Mouse (Mus musculus) midbrain, embryonic 14.5 days (tissue): ENCODE measurements around the gene Sh3bp4. TPM values are rescaled to one million over a fixed set of nuclear protein-coding genes. Genes with fewer than 3 reads are reported as not detected.
A peak's percentile ranks its signal among the peaks of the same experiment; 100 is the strongest.

Experiments used
- ATAC-seq: fragments of 200-750 bp; cut with Nextera tagmentation; 2 replicates; pipeline ENCODE4 v1.8.0; 2017; ENCODE audit warnings: moderate number of reproducible peaks, moderate library complexity; ENCODE audit not compliant: low FRiP score, low TSS enrichment
- DNase-seq: peaks from one replicate; pipeline ENCODE4 v3.0.0-alpha.2; 2015
- H3K27ac ChIP-seq: fragments of 300-500 bp; sonication (generic); replicated peaks from 2 replicates; pipeline ENCODE4 v1.5.1; 2014; ENCODE audit warnings: mild to moderate bottlenecking, low read depth, low read length, moderate library complexity
- H3K27me3 ChIP-seq: fragments of 300-500 bp; sonication (generic); 2 replicates; pipeline ENCODE4 v1.6.1; 2014; ENCODE audit warnings: low read length, control low read depth, mixed read lengths; ENCODE audit not compliant: control insufficient read depth, insufficient read depth
- H3K36me3 ChIP-seq: fragments of 300-500 bp; sonication (generic); 2 replicates; pipeline ENCODE4 v1.6.1; 2014; ENCODE audit warnings: low read length, control low read depth; ENCODE audit not compliant: control insufficient read depth, insufficient read depth
- H3K4me1 ChIP-seq: fragments of 300-500 bp; sonication (generic); 2 replicates; pipeline ENCODE4 v1.6.1; 2014; ENCODE audit warnings: mild to moderate bottlenecking, antibody characterized with exemption, low read length, control low read depth; ENCODE audit not compliant: control insufficient read depth, insufficient read depth
- H3K4me2 ChIP-seq: fragments of 300-500 bp; sonication (generic); 2 replicates; pipeline ENCODE4 v1.6.1; 2014; ENCODE audit warnings: mild to moderate bottlenecking, low read length, moderate library complexity
- H3K4me3 ChIP-seq: fragments of 300-500 bp; sonication (generic); replicated peaks from 2 replicates; pipeline ENCODE4 v1.5.1; 2014; ENCODE audit warnings: low read depth, low read length
- H3K9ac ChIP-seq: fragments of 300-500 bp; sonication (generic); replicated peaks from 2 replicates; pipeline ENCODE4 v1.6.1; 2014; ENCODE audit warnings: mild to moderate bottlenecking, low read length, moderate library complexity
- H3K9me3 ChIP-seq: fragments of 300-500 bp; sonication (generic); 2 replicates; pipeline ENCODE4 v1.6.1; 2016; ENCODE audit warnings: low read length, control low read depth, mixed read lengths; ENCODE audit not compliant: control insufficient read depth
- WGBS: fragments of 180-500 bp; shearing (Covaris S2); extraction: QIAGEN DNeasy Blood & Tissue Kit; methylation state at CpG from one replicate; pipeline ENCODE4 v1.1.7; 2014; 5-methylcytosine and 5-hydroxymethylcytosine counted together
- polyA plus RNA-seq: library from polyadenylated mRNA; unstranded; fragments of >200 nt; fragmentation: Nextera tagmentation; extraction: Ambion mirVana; gene quantifications from 2 replicates; pipeline ENCODE4 v1.2.1, GENCODE M21; 2014

Sh3bp4 gene
- polyA plus RNA-seq, 1 experiment from 2014 or later = 10.6 TPM

DNA sequence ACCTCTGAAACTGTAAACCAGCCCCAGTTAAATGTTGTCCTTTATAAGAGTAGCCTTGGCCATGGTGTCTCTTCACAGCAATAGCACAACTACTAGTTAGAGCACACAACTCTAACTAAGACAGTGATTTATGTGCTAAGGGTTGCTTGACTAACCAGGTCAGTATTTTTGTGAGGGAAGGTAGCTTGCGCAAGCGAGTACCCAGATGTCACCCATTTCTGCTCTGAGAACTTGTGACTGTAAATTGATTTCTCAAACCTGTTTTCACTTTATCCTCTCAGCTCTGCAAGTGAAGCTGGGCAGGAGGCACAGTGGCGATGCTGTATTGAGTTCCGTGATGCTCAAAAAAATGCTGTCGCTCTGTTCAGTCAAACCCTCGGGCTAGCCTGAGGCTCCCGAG is 117.2 kb downstream of the Sh3bp4 start:
- 84% methylated on average over 7 of the region's 7 CpGs for WGBS
- Histone ChIP-seq H3K4me1 (peaks cover 19% of the 10 kb centered on the region; the same call in 1 of the 2 replicates), H3K4me3 (no peak overlapping the region), H3K9me3 (no peaks in the 10 kb centered on the region), H3K27me3 (no peaks in the 10 kb centered on the region), H3K27ac (no peak overlapping the region), H3K36me3 (no peaks in the 10 kb centered on the region), H3K4me2 (no peak overlapping the region), H3K9ac (no peak overlapping the region)
- ATAC-seq = no peak
- DNase-seq = no peak

- Histone ChIP-seq H3K4me2 (no peak overlapping the region), H3K4me3 (no peak overlapping the region), H3K36me3 (no peaks in the 10 kb centered on the region), H3K27ac (no peak overlapping the region), H3K27me3 (no peaks in the 10 kb centered on the region), H3K9ac (no peak overlapping the region), H3K4me1 (peaks cover 13% of the 10 kb centered on the region; the same call in 1 of the 2 replicates), H3K9me3 (no peaks in the 10 kb centered on the region)
- no peak for ATAC-seq
- WGBS = 19% methylated on average over 4 of the region's 4 CpGs
- DNase-seq = peak; percentile 55
Measured at GRCm38 (mm10) chr1:89188091-89188490, 117.9 kb downstream of the Sh3bp4 start.

GRCm38 (mm10) chr1:89189204-89189603 is 119.0 kb downstream of the Sh3bp4 start:
- WGBS = 56% methylated on average over 5 of the region's 5 CpGs

DNA sequence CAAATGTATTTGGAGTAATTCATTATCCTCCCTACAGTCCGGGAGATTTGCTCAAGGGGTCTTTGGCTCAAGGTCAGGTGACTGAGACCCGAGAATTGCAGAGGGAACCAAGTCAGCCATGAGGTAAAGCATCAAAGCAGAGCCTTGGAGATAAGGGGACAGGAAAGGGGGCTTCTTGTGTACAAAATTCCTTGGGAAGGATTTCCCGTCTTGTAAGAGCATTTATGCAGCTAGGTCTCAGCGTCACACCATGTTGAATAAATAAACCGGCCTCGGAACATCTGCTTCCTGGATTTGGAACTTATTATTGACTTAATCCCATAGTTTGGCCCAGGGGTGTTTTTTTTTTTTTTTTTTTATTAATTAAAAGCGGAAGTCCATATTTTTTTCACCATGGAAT is 120.4 kb downstream of the Sh3bp4 start:
- Histone ChIP-seq H3K9me3 (no peaks in the 10 kb centered on the region), H3K4me3 (no peak overlapping the region), H3K27ac (no peak overlapping the region), H3K36me3 (no peaks in the 10 kb centered on the region), H3K27me3 (no peaks in the 10 kb centered on the region), H3K4me2 (no peak overlapping the region), H3K4me1 (0 out of 2 replicates have a peak, but pooled peaks cover 2% of the 10 kb centered on the region), H3K9ac (no peak overlapping the region)
- peak; percentile 58 for DNase-seq
- ATAC-seq = no peak
- 36% methylated on average over 7 of the region's 7 CpGs for WGBS

More at GRCm38 (mm10) chr1:89189204-89189603, 119.0 kb downstream of the Sh3bp4 start:
- H3K9me3 ChIP-seq = no peaks in the 10 kb centered on the region
- ATAC-seq (no peak), DNase-seq (no peak)
- no peak overlapping the region for H3K4me2 ChIP-seq
- no peaks in the 10 kb centered on the region for H3K27me3 ChIP-seq
- no peak overlapping the region for H3K4me3 ChIP-seq
- H3K4me1 ChIP-seq = 0 out of 2 replicates have a peak, but pooled peaks cover 2% of the 10 kb centered on the region
- H3K36me3 ChIP-seq = no peaks in the 10 kb centered on the region
- H3K9ac ChIP-seq = no peak overlapping the region
- no peak overlapping the region for H3K27ac ChIP-seq

GRCm38 (mm10) chr1:89191127-89191740 is 121.0 kb downstream of the Sh3bp4 start:
- DNase-seq (peak; percentile 67), ATAC-seq (no peak)
- Histone ChIP-seq H3K9me3 (no peaks in the 10 kb centered on the region), H3K36me3 (no peaks in the 10 kb centered on the region), H3K9ac (no peak overlapping the region), H3K27ac (no peak overlapping the region), H3K27me3 (no peaks in the 10 kb centered on the region), H3K4me3 (no peak overlapping the region), H3K4me2 (no peak overlapping the region), H3K4me1 (0 out of 2 replicates have a peak, but pooled peaks cover 2% of the 10 kb centered on the region)
- WGBS = 18% methylated on average over 11 of the region's 11 CpGs

- Histone ChIP-seq H3K27ac (no peak overlapping the region), H3K9me3 (no peaks in the 10 kb centered on the region), H3K27me3 (no peaks in the 10 kb centered on the region), H3K4me1 (0 out of 2 replicates have a peak, but pooled peaks cover 2% of the 10 kb centered on the region), H3K36me3 (no peaks in the 10 kb centered on the region), H3K4me3 (no peak overlapping the region), H3K4me2 (no peak overlapping the region), H3K9ac (no peak overlapping the region)
- DNase-seq = peak; percentile 44
- WGBS = 72% methylated on average over 11 of the region's 11 CpGs
- ATAC-seq = no peak
Measured at GRCm38 (mm10) chr1:89192536-89193220, 122.5 kb downstream of the Sh3bp4 start.

GRCm38 (mm10) chr1:89193576-89193975 is 123.4 kb downstream of the Sh3bp4 start:
- Histone ChIP-seq H3K9ac (no peak overlapping the region), H3K9me3 (no peaks in the 10 kb centered on the region), H3K27me3 (no peaks in the 10 kb centered on the region), H3K4me1 (0 out of 2 replicates have a peak, but pooled peaks cover 2% of the 10 kb centered on the region), H3K4me3 (no peak overlapping the region), H3K27ac (no peak overlapping the region), H3K36me3 (no peaks in the 10 kb centered on the region), H3K4me2 (no peak overlapping the region)
- 80% methylated on average over 7 of the region's 7 CpGs for WGBS
- DNase-seq (no peak), ATAC-seq (no peak)

- ATAC-seq (peak; percentile 67; the same call in 1 of the 2 replicates), DNase-seq (peak; percentile 95)
- Histone ChIP-seq H3K36me3 (no peaks in the 10 kb centered on the region), H3K27me3 (no peaks in the 10 kb centered on the region), H3K9ac (no peak overlapping the region), H3K4me1 (no peaks in the 10 kb centered on the region), H3K4me3 (no peak overlapping the region), H3K27ac (no peak overlapping the region), H3K9me3 (no peaks in the 10 kb centered on the region), H3K4me2 (no peak overlapping the region)
- WGBS = 50% methylated on average over 12 of the region's 12 CpGs
Measured at GRCm38 (mm10) chr1:89195827-89196712, 125.9 kb downstream of the Sh3bp4 start.
